Mouse (Mus musculus): ENCODE results near the gene Stat5b.

DNA sequence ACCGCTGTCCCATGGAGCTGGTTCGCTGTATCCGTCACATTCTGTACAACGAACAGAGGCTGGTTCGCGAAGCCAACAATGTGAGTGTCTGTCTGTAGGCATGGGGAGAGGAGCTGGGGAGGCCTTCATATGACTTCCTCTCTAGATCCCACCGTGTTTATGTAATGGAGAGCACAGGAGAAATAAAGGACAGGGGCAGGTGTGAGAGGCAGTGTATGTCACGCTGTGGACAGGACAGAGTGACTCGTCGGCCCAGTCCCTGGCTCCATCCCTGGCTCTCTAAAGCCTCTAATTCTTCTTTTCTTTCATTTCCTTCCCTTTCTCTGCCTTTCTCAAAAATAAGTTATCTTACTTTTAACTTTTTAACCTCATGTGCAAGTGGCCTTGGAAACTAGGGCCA is 12.6 kb upstream of the Stat5b start:
- TF ChIP-seq CTCF (IDR thresholded peaks at IDR 0.05; ENCODE audit: extremely low read depth, insufficient read depth, insufficient read length, insufficient replicate concordance) (no peak), POLR2A (IDR thresholded peaks at IDR 0.05; ENCODE audit: low read depth, low read length) (no peak)

Data from spleen, adult 2 months (tissue).